Mouse (Mus musculus) CH12.LX (cell line): ENCODE measurements at regions not wholly inside any gene's neighbourhood (a gene's known extent, or its start where the extent isn't known, plus 50 kb on each side); places are given as distances from the start of the nearest gene placed in this dataset.

Experiments used
- DNase-seq: peaks from one replicate; pipeline ENCODE4 v3.0.0-alpha.2; 2013; ENCODE audit errors: extremely low read depth
- H3K27ac ChIP-seq: 2 replicates; pipeline ENCODE4 v1.5.1; 2012; ENCODE audit warnings: low read depth, mild to moderate bottlenecking, control low read depth, moderate library complexity; ENCODE audit not compliant: insufficient read depth
- H3K27me3 ChIP-seq: replicated peaks from 2 replicates; pipeline ENCODE3; 2012; ENCODE audit warnings: inconsistent platforms
- H3K36me3 ChIP-seq, 2 experiments: replicated peaks in 1 of 2; 2 replicates each; pipeline versions ENCODE3 to v1.6.1; 2012; ENCODE audit warnings: inconsistent platforms in 1 of 2, low read length in 1 of 2, mild to moderate bottlenecking in 1 of 2, mixed read lengths in 1 of 2, moderate library complexity in 1 of 2; ENCODE audit not compliant: control insufficient read depth in 1 of 2, insufficient read depth in 1 of 2
- H3K4me1 ChIP-seq, 2 experiments: 2 replicates each; pipeline ENCODE4 v1.6.1; 2012; ENCODE audit warnings: inconsistent platforms in 1 of 2, moderate library complexity in 1 of 2; ENCODE audit not compliant: insufficient read depth in 2 of 2, control insufficient read depth in 1 of 2
- H3K4me2 ChIP-seq: 2 replicates; pipeline ENCODE4 v1.6.1; 2012; ENCODE audit warnings: low read depth, mild to moderate bottlenecking, control low read depth; ENCODE audit not compliant: poor library complexity, insufficient read depth, severe bottlenecking
- H3K4me3 ChIP-seq, 3 experiments: fragments of 150-350 bp in 1 of 3; sonication (generic) in 1 of 3; replicated peaks in 1 of 3; 2 replicates each; pipeline versions ENCODE3 to v1.5.1; 2011 to 2012; ENCODE audit warnings: low read depth in 2 of 3, low read length in 2 of 3, mild to moderate bottlenecking in 2 of 3, moderate library complexity in 2 of 3, control low read depth in 1 of 3, improper control_type of control experiment in 1 of 3, inconsistent platforms in 1 of 3, mixed read lengths in 1 of 3; ENCODE audit not compliant: poor library complexity in 1 of 3
- H3K79me2 ChIP-seq: replicated peaks from 2 replicates; pipeline ENCODE4 v1.6.1; 2012; ENCODE audit warnings: mild to moderate bottlenecking, moderate library complexity; ENCODE audit not compliant: control insufficient read depth, poor library complexity, insufficient read depth, severe bottlenecking; ENCODE audit errors: extremely low read depth
- H3K9ac ChIP-seq: 2 replicates; pipeline ENCODE4 v1.6.1; 2012; ENCODE audit warnings: low read depth, mild to moderate bottlenecking, control low read depth, moderate library complexity; ENCODE audit not compliant: insufficient read depth
- H3K9me3 ChIP-seq: replicated peaks from 2 replicates; pipeline ENCODE3; 2012; ENCODE audit warnings: low read length, inconsistent platforms, mixed read lengths
- CHD1 ChIP-seq: IDR thresholded peaks from 2 replicates; pipeline ENCODE4 v1.6.1; 2012; ENCODE audit warnings: low read depth, low read length, improper control_type of control experiment, inconsistent platforms
- E2F4 ChIP-seq: IDR thresholded peaks from 2 replicates; pipeline ENCODE4 v1.6.1; 2011; ENCODE audit warnings: low read depth, low read length, improper control_type of control experiment; ENCODE audit not compliant: insufficient replicate concordance
- ELF1 ChIP-seq: IDR thresholded peaks from 2 replicates; pipeline ENCODE4 v1.6.1; 2014; ENCODE audit warnings: low read depth, mild to moderate bottlenecking, inconsistent platforms, low read length, improper control_type of control experiment
- EP300 ChIP-seq: IDR thresholded peaks from 2 replicates; pipeline ENCODE4 v1.6.1; 2011; ENCODE audit warnings: low read length, improper control_type of control experiment
- MAZ ChIP-seq: IDR thresholded peaks from 2 replicates; pipeline ENCODE4 v1.6.1; 2012; ENCODE audit warnings: low read depth, mild to moderate bottlenecking, inconsistent platforms, low read length, improper control_type of control experiment, moderate library complexity
- MXI1 ChIP-seq: IDR thresholded peaks from 2 replicates; pipeline ENCODE4 v1.6.1; 2011; ENCODE audit warnings: mild to moderate bottlenecking, low read depth, low read length, improper control_type of control experiment
- NELFE ChIP-seq: IDR thresholded peaks from 2 replicates; pipeline ENCODE4 v1.6.1; 2011; ENCODE audit warnings: low read depth, low read length, improper control_type of control experiment
- PAX5 ChIP-seq: IDR thresholded peaks from 2 replicates; pipeline ENCODE4 v1.6.1; 2012; ENCODE audit warnings: low read length, inconsistent platforms, mixed read lengths
- POLR2A ChIP-seq: IDR thresholded peaks from 2 replicates; pipeline ENCODE4 v1.6.1; 2011; ENCODE audit warnings: low read depth, mild to moderate bottlenecking, improper control_type of control experiment, low read length
- RCOR1 ChIP-seq: conservative IDR thresholded peaks from 2 replicates; pipeline ENCODE4 v1.6.1; 2012; ENCODE audit warnings: low read depth, mild to moderate bottlenecking, inconsistent platforms, low read length, improper control_type of control experiment
- SMC3 ChIP-seq: IDR thresholded peaks from 2 replicates; pipeline ENCODE4 v1.6.1; 2011; ENCODE audit warnings: low read depth, low read length, improper control_type of control experiment
- TBP ChIP-seq: conservative IDR thresholded peaks from 2 replicates; pipeline ENCODE4 v1.6.1; 2011; ENCODE audit warnings: low read depth, low read length, improper control_type of control experiment
- ZC3H11A ChIP-seq: IDR thresholded peaks from 2 replicates; pipeline ENCODE4 v1.6.1; 2012; ENCODE audit warnings: low read depth, mild to moderate bottlenecking, inconsistent platforms, low read length, improper control_type of control experiment
- ZKSCAN1 ChIP-seq: IDR thresholded peaks from 2 replicates; pipeline ENCODE4 v1.6.1; 2012; ENCODE audit warnings: low read depth, inconsistent platforms, low read length, improper control_type of control experiment, borderline replicate concordance
- ZNF384 ChIP-seq: IDR thresholded peaks from 2 replicates; pipeline ENCODE4 v1.6.1; 2012; ENCODE audit warnings: low read depth, low read length, improper control_type of control experiment, inconsistent platforms
- dilution Hi-C: fragments of 300-500 bp; cut with MboI; formaldehyde crosslinking; loops from 2 replicates; pipeline ENCODE4 v1.14.3; 2020; ENCODE audit warnings: low sequenced_read_pairs; ENCODE audit not compliant: extremely low pct_unique_long_range_greater_than_20kb, extremely low pct_ligation_motif_present
- in situ Hi-C: fragments of 300-500 bp; cut with MboI; formaldehyde crosslinking; loops from 3 replicates; pipeline ENCODE4 v1.14.3; 2019; ENCODE audit warnings: low sequenced_read_pairs, low pct_ligation_motif_present, low pct_unique_long_range_greater_than_20kb, mixed read lengths

GRCm38 (mm10) chr14:46646673-46647318 is 113.5 kb upstream of the Cdkn3 start:
- H3K27me3 ChIP-seq = no peaks in the 10 kb centered on the region
- no peaks in the 10 kb centered on the region for H3K9me3 ChIP-seq
- H3K36me3 ChIP-seq = no peaks in the 10 kb centered on the region
- in situ Hi-C loops (no loop called here), dilution Hi-C loops (no loop called here)
- DNase-seq = no peak
- TF ChIP-seq E2F4 (no peak), POLR2A (no peak), MXI1 (no peak), ZKSCAN1 (no peak), ELF1 (no peak), CHD1 (no peak), TBP (no peak), NELFE (no peak)
- H3K4me2 ChIP-seq = no peak overlapping the region
- no peaks in the 10 kb centered on the region for H3K4me1 ChIP-seq
- no peak overlapping the region for H3K9ac ChIP-seq
- H3K27ac ChIP-seq = no peak overlapping the region
- no peak overlapping the region for H3K4me3 ChIP-seq
- no peaks in the 10 kb centered on the region for H3K79me2 ChIP-seq

- TF ChIP-seq SMC3 = no peak
- TF ChIP-seq POLR2A = no peak
- TF ChIP-seq ZC3H11A = no peak
- no peak for TF ChIP-seq RCOR1
- TF ChIP-seq MAZ = no peak
- no peak for TF ChIP-seq PAX5
- no peak for TF ChIP-seq EP300
- no peak for TF ChIP-seq ZNF384
- TF ChIP-seq, all 38 proteins: peak for 0
- no peaks in the 10 kb centered on the region for H3K79me2 ChIP-seq
- no peak overlapping the region for H3K4me3 ChIP-seq
- DNase-seq = no peak
- H3K36me3 ChIP-seq = no peaks in the 10 kb centered on the region
- dilution Hi-C loops = no loop called here
- no peak overlapping the region for H3K4me2 ChIP-seq
- H3K27ac ChIP-seq = no peak overlapping the region
- no peak overlapping the region for H3K9ac ChIP-seq
- in situ Hi-C loops = no loop called here
- no peaks in the 10 kb centered on the region for H3K27me3 ChIP-seq
- H3K9me3 ChIP-seq = no peaks in the 10 kb centered on the region
- peaks cover 2 to 19% of the 10 kb centered on the region in 2 experiments for H3K4me1 ChIP-seq
Observed at GRCm38 (mm10) chr14:46639116-46639826, 121.1 kb upstream of the Cdkn3 start.
